Mouse (Mus musculus): Measurements from ENCODE around the gene Entpd5. TPM values are rescaled to one million over a fixed set of nuclear protein-coding genes. Genes with fewer than 3 reads are reported as not detected.

Entpd5 gene
- polyA plus RNA-seq, 1 experiment, result 25.0 TPM

DNA sequence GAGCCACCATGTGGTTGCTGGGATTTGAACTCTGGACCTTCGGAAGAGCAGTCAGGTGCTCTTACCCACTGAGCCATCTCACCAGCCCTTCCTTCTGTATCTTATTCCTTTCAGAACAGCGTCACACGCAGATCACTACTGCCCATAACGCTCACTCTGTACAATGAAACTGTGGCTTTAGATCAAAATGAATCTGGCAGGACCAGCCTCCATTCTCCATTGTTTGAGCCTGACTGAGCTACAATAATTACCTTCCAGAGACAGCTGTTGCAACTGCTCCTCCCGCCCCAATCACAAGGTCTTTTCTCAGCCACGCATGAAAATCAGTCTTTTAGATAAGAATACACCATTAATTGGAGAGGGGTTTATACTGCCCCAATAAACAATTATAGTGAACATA lies 4.3 kb downstream of the Entpd5 start:
- no peak for TF ChIP-seq POLR2A (IDR thresholded peaks at IDR 0.05; ENCODE audit: borderline replicate concordance, control insufficient read depth, low read depth, low read length)
- no peak for TF ChIP-seq CTCF (IDR thresholded peaks at IDR 0.05; ENCODE audit: control insufficient read depth, insufficient read depth, low read length)
- Histone ChIP-seq H3K4me1 (ENCODE audit: control insufficient read depth, insufficient read depth, low read length) (no peaks in the 10 kb centered on the region; the same call in 1 of the 2 replicates), H3K27ac (ENCODE audit: control insufficient read depth, insufficient read depth, low read depth, low read length, poor library complexity) (no peak overlapping the region), H3K4me3 (replicated peaks; ENCODE audit: control insufficient read depth, low read depth, low read length) (no peak overlapping the region)
- WGBS, result 85% methylated on average over 6 of the region's 6 CpGs

DNA sequence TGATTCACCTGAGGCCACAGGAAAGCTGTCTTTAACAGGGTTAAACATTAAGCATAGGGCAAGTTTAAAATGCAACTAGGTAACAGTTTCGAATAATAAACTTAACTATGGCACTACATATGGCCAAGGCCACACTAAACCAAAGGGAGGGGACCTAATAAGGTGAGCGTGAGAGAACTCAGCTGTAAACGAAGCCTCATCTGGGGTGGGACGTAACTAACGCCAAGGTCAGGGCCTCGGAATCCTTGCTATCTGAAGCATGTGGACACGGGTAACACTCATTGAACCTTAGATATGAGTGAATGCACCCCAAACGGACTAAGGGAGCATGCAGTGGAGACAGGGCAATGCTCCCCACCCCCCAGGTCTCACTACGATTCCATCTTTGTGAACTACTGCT lies 5.9 kb downstream of the Entpd5 start:
- TF ChIP-seq CTCF (IDR thresholded peaks at IDR 0.05; ENCODE audit: control insufficient read depth, insufficient read depth, low read length) (no peak), POLR2A (IDR thresholded peaks at IDR 0.05; ENCODE audit: borderline replicate concordance, control insufficient read depth, low read depth, low read length) (no peak)
- no peak overlapping the region for H3K27ac ChIP-seq (ENCODE audit: control insufficient read depth, insufficient read depth, low read depth, low read length, poor library complexity)

DNA sequence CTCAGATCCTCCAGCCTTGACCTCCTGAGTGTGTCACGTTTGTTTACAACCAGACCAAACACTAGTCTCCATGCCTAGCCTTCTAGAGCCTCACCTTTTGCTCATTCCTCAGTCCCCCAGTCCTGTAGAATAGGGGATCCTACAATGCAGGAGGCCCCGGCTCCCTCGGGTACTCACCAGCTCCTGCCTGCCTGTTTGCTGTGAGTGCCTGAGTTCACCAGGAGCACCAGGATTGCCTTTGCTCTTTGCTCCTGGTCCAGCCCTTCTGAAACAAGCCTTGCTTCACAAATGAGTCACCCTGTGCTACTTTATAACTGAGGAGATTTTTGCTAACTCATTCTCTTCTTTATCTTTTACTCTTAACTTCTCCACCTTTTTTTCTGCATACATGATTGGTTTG lies 8.2 kb downstream of the Entpd5 start:
- Histone ChIP-seq H3K4me3 (replicated peaks; ENCODE audit: control insufficient read depth, low read depth, low read length) (no peak overlapping the region), H3K4me1 (ENCODE audit: control insufficient read depth, insufficient read depth, low read length) (no peaks in the 10 kb centered on the region; the same call in 1 of the 2 replicates), H3K27ac (ENCODE audit: control insufficient read depth, insufficient read depth, low read depth, low read length, poor library complexity) (no peak overlapping the region)
- TF ChIP-seq CTCF (IDR thresholded peaks at IDR 0.05; ENCODE audit: control insufficient read depth, insufficient read depth, low read length), result no peak
- TF ChIP-seq POLR2A (IDR thresholded peaks at IDR 0.05; ENCODE audit: borderline replicate concordance, control insufficient read depth, low read depth, low read length), result no peak
- 84% methylated on average over 3 of the region's 3 CpGs for WGBS

More for the DNA sequence above, 5.9 kb downstream of the Entpd5 start:
- 85% methylated on average over 9 of the region's 9 CpGs for WGBS
- no peaks in the 10 kb centered on the region; the same call in 1 of the 2 replicates for H3K4me1 ChIP-seq (ENCODE audit: control insufficient read depth, insufficient read depth, low read length)
- H3K4me3 ChIP-seq (replicated peaks; ENCODE audit: control insufficient read depth, low read depth, low read length), result no peak overlapping the region

DNA sequence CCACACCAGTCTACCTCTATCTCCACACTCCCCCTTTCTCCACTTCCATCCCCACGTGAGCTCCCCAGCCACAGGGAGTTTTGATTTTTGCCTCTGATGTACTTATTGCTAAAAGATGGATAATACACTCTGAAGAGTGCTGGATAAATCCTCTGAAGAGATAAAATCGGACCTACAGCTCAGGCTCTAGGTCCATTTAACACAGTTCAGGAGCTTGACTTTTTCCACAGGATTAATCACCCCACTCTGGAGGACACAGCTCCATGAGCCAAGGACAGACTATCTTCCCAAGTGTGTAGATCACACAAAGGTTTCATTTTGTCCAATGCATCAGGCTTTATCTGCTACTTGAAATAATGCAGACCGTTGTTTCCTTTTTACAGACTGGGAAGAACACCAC lies 8.8 kb downstream of the Entpd5 start:
- 84% methylated on average over 3 of the region's 3 CpGs for WGBS
- H3K4me3 ChIP-seq (replicated peaks; ENCODE audit: control insufficient read depth, low read depth, low read length), result no peak overlapping the region
- no peaks in the 10 kb centered on the region; the same call in 1 of the 2 replicates for H3K4me1 ChIP-seq (ENCODE audit: control insufficient read depth, insufficient read depth, low read length)
- TF ChIP-seq POLR2A (IDR thresholded peaks at IDR 0.05; ENCODE audit: borderline replicate concordance, control insufficient read depth, low read depth, low read length) (no peak), CTCF (IDR thresholded peaks at IDR 0.05; ENCODE audit: control insufficient read depth, insufficient read depth, low read length) (no peak)
- H3K27ac ChIP-seq (ENCODE audit: control insufficient read depth, insufficient read depth, low read depth, low read length, poor library complexity), result no peak overlapping the region

DNA sequence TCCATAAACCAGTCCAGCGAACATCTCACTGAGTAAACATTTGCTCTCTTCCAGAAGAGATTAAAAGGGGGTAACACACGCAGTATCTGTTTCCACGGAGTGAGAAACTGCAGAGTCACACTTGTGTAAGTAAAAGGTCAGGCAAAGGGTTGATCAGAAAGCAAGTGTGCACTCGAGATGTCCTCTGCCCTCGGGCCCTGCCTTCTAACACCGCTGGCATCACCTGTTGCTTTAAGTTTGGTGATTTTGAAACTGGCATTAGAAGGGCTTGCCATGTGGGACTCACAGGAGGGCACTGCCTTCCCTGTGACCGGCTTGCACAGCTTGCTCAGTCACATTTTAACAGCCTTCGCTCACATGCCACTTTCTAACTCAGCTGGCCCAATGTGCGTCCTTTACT lies 9.2 kb downstream of the Entpd5 start:
- 84% methylated on average over 9 of the region's 9 CpGs for WGBS
- TF ChIP-seq CTCF (IDR thresholded peaks at IDR 0.05; ENCODE audit: control insufficient read depth, insufficient read depth, low read length) (no peak), POLR2A (IDR thresholded peaks at IDR 0.05; ENCODE audit: borderline replicate concordance, control insufficient read depth, low read depth, low read length) (no peak)
- Histone ChIP-seq H3K4me3 (replicated peaks; ENCODE audit: control insufficient read depth, low read depth, low read length) (no peak overlapping the region), H3K4me1 (ENCODE audit: control insufficient read depth, insufficient read depth, low read length) (no peaks in the 10 kb centered on the region; the same call in 1 of the 2 replicates), H3K27ac (ENCODE audit: control insufficient read depth, insufficient read depth, low read depth, low read length, poor library complexity) (no peak overlapping the region)

DNA sequence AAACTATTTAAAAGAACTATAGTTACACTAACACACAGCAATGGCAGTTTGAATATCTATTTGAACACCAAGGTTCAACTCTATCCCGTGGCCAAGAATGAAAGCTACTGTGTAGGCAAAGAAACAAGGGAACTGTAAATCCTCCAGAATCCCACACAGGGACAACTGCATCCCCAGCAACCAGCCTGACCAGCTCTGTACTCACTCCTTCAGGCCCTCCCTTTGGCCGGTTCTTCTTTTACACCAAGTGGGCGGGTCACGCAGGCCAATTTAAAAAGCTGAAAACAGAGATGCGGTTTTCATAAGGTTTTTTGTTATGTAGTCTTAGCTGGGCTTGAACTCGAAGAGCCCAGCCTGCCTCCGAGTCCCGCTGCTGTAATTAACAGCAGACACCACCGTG lies 9.7 kb downstream of the Entpd5 start:
- 90% methylated on average over 9 of the region's 9 CpGs for WGBS
- TF ChIP-seq CTCF (IDR thresholded peaks at IDR 0.05; ENCODE audit: control insufficient read depth, insufficient read depth, low read length) (no peak), POLR2A (IDR thresholded peaks at IDR 0.05; ENCODE audit: borderline replicate concordance, control insufficient read depth, low read depth, low read length) (no peak)
- Histone ChIP-seq H3K4me3 (replicated peaks; ENCODE audit: control insufficient read depth, low read depth, low read length) (no peak overlapping the region), H3K27ac (ENCODE audit: control insufficient read depth, insufficient read depth, low read depth, low read length, poor library complexity) (no peak overlapping the region), H3K4me1 (ENCODE audit: control insufficient read depth, insufficient read depth, low read length) (no peaks in the 10 kb centered on the region; the same call in 1 of the 2 replicates)

DNA sequence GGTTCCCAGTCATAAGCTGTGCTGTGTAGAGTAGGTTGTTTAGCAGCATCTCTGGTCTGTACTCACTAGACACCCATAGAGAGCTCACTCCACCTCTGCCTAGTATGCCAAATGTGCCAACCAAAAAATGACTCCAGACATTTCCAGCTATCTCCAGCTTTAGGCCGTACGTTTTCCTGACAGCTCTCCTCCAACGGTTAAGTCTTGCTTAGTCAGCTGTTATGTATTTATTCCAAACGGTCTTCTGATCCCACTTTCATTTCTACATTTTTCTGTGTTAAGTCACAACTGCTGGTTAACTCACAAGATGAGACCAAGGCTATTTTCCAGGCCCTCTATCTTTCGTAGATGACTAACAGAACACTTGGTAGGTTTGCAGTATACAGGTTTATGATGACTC lies 10.2 kb downstream of the Entpd5 start:
- Histone ChIP-seq H3K27ac (ENCODE audit: control insufficient read depth, insufficient read depth, low read depth, low read length, poor library complexity) (no peak overlapping the region), H3K4me1 (ENCODE audit: control insufficient read depth, insufficient read depth, low read length) (no peaks in the 10 kb centered on the region; the same call in 1 of the 2 replicates), H3K4me3 (replicated peaks; ENCODE audit: control insufficient read depth, low read depth, low read length) (no peak overlapping the region)
- no peak for TF ChIP-seq POLR2A (IDR thresholded peaks at IDR 0.05; ENCODE audit: borderline replicate concordance, control insufficient read depth, low read depth, low read length)
- TF ChIP-seq CTCF (IDR thresholded peaks at IDR 0.05; ENCODE audit: control insufficient read depth, insufficient read depth, low read length), result no peak
- WGBS, result 81% methylated on average over 5 of the region's 5 CpGs

DNA sequence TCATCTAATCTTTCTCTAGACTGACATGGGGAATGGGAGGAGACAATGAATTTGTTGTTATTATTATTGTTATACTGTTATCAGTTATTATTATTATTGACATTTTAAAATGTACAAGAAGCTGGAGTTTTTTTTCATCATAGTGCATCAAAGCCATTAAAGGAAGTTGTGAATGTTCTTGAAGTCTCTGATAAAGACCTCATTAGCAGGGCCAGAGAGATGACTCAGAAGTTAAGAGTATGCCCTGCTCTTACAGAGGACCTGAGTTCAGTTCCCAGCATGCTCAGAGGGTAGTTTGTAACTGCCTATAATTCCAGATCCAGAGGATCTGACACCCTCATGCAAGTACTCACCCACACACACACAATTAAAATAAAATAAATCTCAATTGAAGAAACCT lies 11.1 kb downstream of the Entpd5 start:
- Histone ChIP-seq H3K4me3 (replicated peaks; ENCODE audit: control insufficient read depth, low read depth, low read length) (no peak overlapping the region), H3K27ac (ENCODE audit: control insufficient read depth, insufficient read depth, low read depth, low read length, poor library complexity) (no peak overlapping the region), H3K4me1 (ENCODE audit: control insufficient read depth, insufficient read depth, low read length) (no peaks in the 10 kb centered on the region; the same call in 1 of the 2 replicates)
- no peak for TF ChIP-seq POLR2A (IDR thresholded peaks at IDR 0.05; ENCODE audit: borderline replicate concordance, control insufficient read depth, low read depth, low read length)
- no peak for TF ChIP-seq CTCF (IDR thresholded peaks at IDR 0.05; ENCODE audit: control insufficient read depth, insufficient read depth, low read length)
